Mouse (Mus musculus): ENCODE measurements around the gene Vmn1r183.

DNA sequence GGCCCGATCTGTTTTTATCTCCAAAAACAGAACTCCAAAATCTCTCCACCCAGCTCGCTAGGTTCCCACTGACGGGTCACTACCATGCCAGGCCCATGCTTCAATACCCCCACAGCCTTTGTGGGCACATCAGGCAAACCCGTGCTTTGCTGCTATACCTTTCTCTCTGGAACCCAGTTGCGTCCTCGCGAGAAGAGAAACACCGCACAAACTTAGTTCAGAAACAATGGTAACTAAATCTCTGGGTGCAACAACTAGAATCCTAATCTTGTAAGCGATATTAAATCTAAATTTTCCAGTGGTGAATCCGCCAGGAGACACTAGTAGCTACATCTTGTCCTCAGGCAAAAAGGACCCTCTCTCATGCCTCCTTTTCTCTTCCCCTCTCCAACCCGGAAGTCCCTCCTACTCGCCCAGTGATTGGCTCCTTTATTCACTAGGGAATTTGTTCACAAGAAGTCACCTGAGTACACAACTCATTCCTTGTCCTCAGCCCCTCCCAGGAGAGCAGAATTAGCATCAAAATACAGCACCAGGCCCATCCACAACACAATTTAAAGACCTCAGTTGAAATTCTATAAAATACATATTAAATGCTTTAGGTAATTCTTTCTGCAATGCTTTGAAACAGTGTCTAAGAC lies 34.6 kb downstream of the Vmn1r183 start:
- TF ChIP-seq MAZ (IDR thresholded peaks at IDR 0.05; ENCODE audit: low read depth, low read length) (no peak), CTCF (conservative IDR thresholded peaks at IDR 0.05 in 1 of 2, IDR thresholded peaks at IDR 0.05 in 1 of 2; ENCODE audit: low read depth in 2 of 2, low read length in 2 of 2) (no peak), USF1 (IDR thresholded peaks at IDR 0.05; ENCODE audit: low read depth, low read length) (no peak), MAX (IDR thresholded peaks at IDR 0.05; ENCODE audit: low read length) (no peak), EP300 (IDR thresholded peaks at IDR 0.05; ENCODE audit: low read length) (no peak), SMC3 (IDR thresholded peaks at IDR 0.05; ENCODE audit: low read depth, low read length) (no peak), UBTF (IDR thresholded peaks at IDR 0.05; ENCODE audit: low read depth, low read length) (no peak)
